Mouse (Mus musculus): ENCODE results near the gene Dusp5. TPM values are rescaled to one million over a fixed set of nuclear protein-coding genes. Genes with fewer than 3 reads are reported as not detected.

Dusp5 gene
- total and polyA plus RNA-seq, 2 experiments from 2014 or later = 2.5 to 11.2 TPM

- no peak for ATAC-seq (ENCODE audit: low FRiP score)
These were observed 2.5 kb downstream of the Dusp5 start for GRCm38 (mm10) chr19:53531416-53531815.

DNA sequence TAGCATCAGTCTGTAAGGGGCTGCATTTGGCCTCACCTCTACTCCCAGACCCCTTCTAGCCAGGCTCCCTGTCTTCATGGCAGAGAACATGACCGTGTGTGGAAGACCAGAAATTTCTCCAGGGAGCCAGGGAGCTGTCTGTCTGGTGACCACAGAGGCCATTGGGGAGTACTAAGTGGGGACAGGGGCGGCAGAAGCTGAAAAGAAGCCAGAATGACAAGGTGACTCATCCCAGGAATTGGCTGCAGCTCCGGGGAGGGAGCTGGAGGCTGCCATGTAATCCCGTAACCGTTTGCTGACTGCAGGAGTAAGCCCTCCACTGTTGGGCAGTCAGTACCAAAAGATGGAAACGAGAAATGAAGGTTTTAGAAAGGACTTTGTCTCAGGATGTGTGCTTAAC, 3.1 kb downstream of the Dusp5 start:
- Histone ChIP-seq H3K4me1 (ENCODE audit: insufficient read depth, low read length) (no peaks in the 10 kb centered on the region), H3K9me3 (ENCODE audit: low read length) (no peaks in the 10 kb centered on the region), H3K4me2 (ENCODE audit: low read depth, low read length, poor library complexity, severe bottlenecking) (no peak overlapping the region), H3K4me3 (ENCODE audit: low read depth, low read length) (no peak overlapping the region), H3K27ac (ENCODE audit: low read depth, low read length) (no peak overlapping the region), H3K36me3 (ENCODE audit: insufficient read depth, low read length) (no peaks in the 10 kb centered on the region), H3K9ac (replicated peaks; ENCODE audit: low read length, poor library complexity, severe bottlenecking) (no peak overlapping the region), H3K27me3 (ENCODE audit: insufficient read depth, low read length) (peaks cover 26% of the 10 kb centered on the region)
- DNase-seq (ENCODE audit: low spot score) (no peak), ATAC-seq (ENCODE audit: low FRiP score) (no peak)
- no peak for TF ChIP-seq CTCF (IDR thresholded peaks at IDR 0.05)
- 47% methylated on average over 6 of the region's 6 CpGs for WGBS

More at GRCm38 (mm10) chr19:53531416-53531815, 2.5 kb downstream of the Dusp5 start:
- H3K4me2 ChIP-seq (ENCODE audit: low read depth, low read length, poor library complexity, severe bottlenecking) = no peak overlapping the region
- TF ChIP-seq CTCF (IDR thresholded peaks at IDR 0.05) = no peak
- peaks cover 26% of the 10 kb centered on the region for H3K27me3 ChIP-seq (ENCODE audit: insufficient read depth, low read length)
- no peaks in the 10 kb centered on the region for H3K9me3 ChIP-seq (ENCODE audit: low read length)
- no peak overlapping the region for H3K4me3 ChIP-seq (ENCODE audit: low read depth, low read length)
- WGBS = 49% methylated on average over 10 of the region's 10 CpGs
- H3K27ac ChIP-seq (ENCODE audit: low read depth, low read length) = no peak overlapping the region
- H3K36me3 ChIP-seq (ENCODE audit: insufficient read depth, low read length) = no peaks in the 10 kb centered on the region
- DNase-seq (ENCODE audit: low spot score) = no peak
- H3K9ac ChIP-seq (replicated peaks; ENCODE audit: low read length, poor library complexity, severe bottlenecking) = no peak overlapping the region
- H3K4me1 ChIP-seq (ENCODE audit: insufficient read depth, low read length) = no peaks in the 10 kb centered on the region

- H3K4me1 ChIP-seq (ENCODE audit: insufficient read depth, low read length) = no peaks in the 10 kb centered on the region
These were observed 3.8 kb downstream of the Dusp5 start for GRCm38 (mm10) chr19:53532676-53533075.

GRCm38 (mm10) chr19:53533236-53533635, 4.3 kb downstream of the Dusp5 start:
- ATAC-seq (ENCODE audit: low FRiP score) = no peak
- no peak overlapping the region for H3K27ac ChIP-seq (ENCODE audit: low read depth, low read length)
- DNase-seq (ENCODE audit: low spot score) = no peak
- TF ChIP-seq CTCF (IDR thresholded peaks at IDR 0.05) = no peak
- no peaks in the 10 kb centered on the region for H3K36me3 ChIP-seq (ENCODE audit: insufficient read depth, low read length)
- WGBS = 89% methylated on average over 7 of the region's 7 CpGs
- H3K9ac ChIP-seq (replicated peaks; ENCODE audit: low read length, poor library complexity, severe bottlenecking) = no peak overlapping the region
- no peaks in the 10 kb centered on the region for H3K9me3 ChIP-seq (ENCODE audit: low read length)
- no peaks in the 10 kb centered on the region for H3K4me1 ChIP-seq (ENCODE audit: insufficient read depth, low read length)
- peaks cover 26% of the 10 kb centered on the region for H3K27me3 ChIP-seq (ENCODE audit: insufficient read depth, low read length)
- no peak overlapping the region for H3K4me3 ChIP-seq (ENCODE audit: low read depth, low read length)
- H3K4me2 ChIP-seq (ENCODE audit: low read depth, low read length, poor library complexity, severe bottlenecking) = no peak overlapping the region

More at GRCm38 (mm10) chr19:53532676-53533075, 3.8 kb downstream of the Dusp5 start:
- Histone ChIP-seq H3K9me3 (ENCODE audit: low read length) (no peaks in the 10 kb centered on the region), H3K9ac (replicated peaks; ENCODE audit: low read length, poor library complexity, severe bottlenecking) (no peak overlapping the region), H3K27ac (ENCODE audit: low read depth, low read length) (no peak overlapping the region), H3K36me3 (ENCODE audit: insufficient read depth, low read length) (no peaks in the 10 kb centered on the region), H3K27me3 (ENCODE audit: insufficient read depth, low read length) (peaks cover 26% of the 10 kb centered on the region), H3K4me3 (ENCODE audit: low read depth, low read length) (no peak overlapping the region), H3K4me2 (ENCODE audit: low read depth, low read length, poor library complexity, severe bottlenecking) (no peak overlapping the region)
- ATAC-seq (ENCODE audit: low FRiP score) = no peak
- TF ChIP-seq CTCF (IDR thresholded peaks at IDR 0.05) = no peak
- no peak for DNase-seq (ENCODE audit: low spot score)
- WGBS = 82% methylated on average over 6 of the region's 6 CpGs

GRCm38 (mm10) chr19:53533810-53534601, 5.1 kb downstream of the Dusp5 start:
- no peak overlapping the region for H3K4me2 ChIP-seq (ENCODE audit: low read depth, low read length, poor library complexity, severe bottlenecking)
- H3K36me3 ChIP-seq (ENCODE audit: insufficient read depth, low read length) = no peaks in the 10 kb centered on the region
- H3K9ac ChIP-seq (replicated peaks; ENCODE audit: low read length, poor library complexity, severe bottlenecking) = no peak overlapping the region
- H3K27ac ChIP-seq (ENCODE audit: low read depth, low read length) = no peak overlapping the region
- H3K9me3 ChIP-seq (ENCODE audit: low read length) = no peaks in the 10 kb centered on the region
- H3K4me1 ChIP-seq (ENCODE audit: insufficient read depth, low read length) = no peaks in the 10 kb centered on the region
- peaks cover 26% of the 10 kb centered on the region for H3K27me3 ChIP-seq (ENCODE audit: insufficient read depth, low read length)
- ATAC-seq (ENCODE audit: low FRiP score) = no peak
- TF ChIP-seq CTCF (IDR thresholded peaks at IDR 0.05) = no peak
- H3K4me3 ChIP-seq (ENCODE audit: low read depth, low read length) = no peak overlapping the region
- no peak for DNase-seq (ENCODE audit: low spot score)
- 91% methylated on average over 15 of the region's 15 CpGs for WGBS

DNA sequence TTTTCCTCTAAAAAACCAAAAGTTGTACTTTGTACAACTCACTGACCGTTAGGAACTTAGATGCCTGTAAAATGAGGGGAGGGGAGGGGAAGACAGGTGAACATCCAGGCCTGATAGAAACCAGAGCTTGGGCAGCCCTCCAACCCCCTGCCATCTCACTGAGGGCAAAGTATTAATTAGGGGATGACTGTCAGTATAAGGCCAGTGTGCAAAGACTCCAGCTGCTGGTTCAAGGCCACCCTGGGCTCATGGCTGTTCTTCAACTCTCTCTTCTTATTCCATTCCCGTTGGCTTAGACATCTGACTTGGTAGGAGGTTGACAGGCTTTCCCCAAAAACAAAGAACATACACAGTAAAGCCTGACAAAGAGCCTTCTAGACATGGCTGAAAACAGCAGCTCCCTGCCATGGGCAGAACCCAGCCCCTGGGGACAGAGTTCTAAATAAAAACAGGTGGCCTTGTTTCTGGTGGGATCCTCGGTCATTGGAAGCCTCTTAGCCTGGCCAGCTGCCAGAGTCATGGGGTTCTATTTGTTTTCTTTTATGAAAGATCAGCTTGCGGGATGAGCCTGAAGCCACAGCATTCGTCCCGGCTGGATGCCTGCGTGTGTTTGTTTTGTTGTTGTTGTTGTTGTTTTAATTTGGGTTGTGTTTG, 6.0 kb downstream of the Dusp5 start:
- 42% methylated on average over 7 of the region's 7 CpGs for WGBS
- Histone ChIP-seq H3K9me3 (ENCODE audit: low read length) (no peaks in the 10 kb centered on the region), H3K27me3 (ENCODE audit: insufficient read depth, low read length) (peaks cover 22% of the 10 kb centered on the region), H3K4me3 (ENCODE audit: low read depth, low read length) (no peak overlapping the region), H3K36me3 (ENCODE audit: insufficient read depth, low read length) (no peaks in the 10 kb centered on the region), H3K4me2 (ENCODE audit: low read depth, low read length, poor library complexity, severe bottlenecking) (no peak overlapping the region), H3K27ac (ENCODE audit: low read depth, low read length) (no peak overlapping the region), H3K4me1 (ENCODE audit: insufficient read depth, low read length) (no peaks in the 10 kb centered on the region), H3K9ac (replicated peaks; ENCODE audit: low read length, poor library complexity, severe bottlenecking) (no peak overlapping the region)
- no peak for TF ChIP-seq CTCF (IDR thresholded peaks at IDR 0.05)
- ATAC-seq (ENCODE audit: low FRiP score) (no peak), DNase-seq (ENCODE audit: low spot score) (peak; percentile 54)
